Mouse (Mus musculus): Measurements from ENCODE around the gene Fam126b. TPM values are rescaled to one million over a fixed set of nuclear protein-coding genes. Genes with fewer than 3 reads are reported as not detected.
A peak's percentile ranks its signal among the peaks of the same experiment; 100 is the strongest.

Gene Fam126b
- polyA plus RNA-seq, 1 experiment, result 1.2 TPM

- 94% methylated on average over 3 of the region's 3 CpGs for WGBS
These were observed 78.9 kb downstream of the Fam126b start for GRCm38 (mm10) chr1:58507249-58507648.

GRCm38 (mm10) chr1:58504577-58505254 lies 81.4 kb downstream of the Fam126b start, which contains the start of gene Orc2:
Gene Orc2 (minus strand): TSS chr1:58505109.
- under 1% methylated on average over 64 of the region's 64 CpGs for WGBS
- Histone ChIP-seq H3K27ac (ENCODE audit: insufficient read depth, low read depth, low read length) (no peak within 1 kb of the TSS), H3K36me3 (ENCODE audit: control insufficient read depth, insufficient read depth, low read length) (peaks cover 6% of the 10 kb centered on the region), H3K4me3 (ENCODE audit: low read depth, low read length) (peak within 1 kb of the TSS; percentile 82), H3K27me3 (ENCODE audit: control insufficient read depth, insufficient read depth, low read length) (no peaks in the 10 kb centered on the region), H3K4me1 (ENCODE audit: control insufficient read depth, insufficient read depth, insufficient read length, low read length) (no peaks in the 10 kb centered on the region)
- TF ChIP-seq POLR2A (IDR thresholded peaks at IDR 0.05; ENCODE audit: low read depth, low read length) (peak; percentile 76), CTCF (IDR thresholded peaks at IDR 0.05; ENCODE audit: extremely low read depth, insufficient read length, insufficient replicate concordance, low read depth, low read length) (no peak)

More at GRCm38 (mm10) chr1:58507249-58507648, 78.9 kb downstream of the Fam126b start:
- Histone ChIP-seq H3K4me1 (ENCODE audit: control insufficient read depth, insufficient read depth, insufficient read length, low read length) (no peaks in the 10 kb centered on the region), H3K4me3 (ENCODE audit: low read depth, low read length) (no peak overlapping the region), H3K27me3 (ENCODE audit: control insufficient read depth, insufficient read depth, low read length) (no peaks in the 10 kb centered on the region), H3K36me3 (ENCODE audit: control insufficient read depth, insufficient read depth, low read length) (no peaks in the 10 kb centered on the region), H3K27ac (ENCODE audit: insufficient read depth, low read depth, low read length) (no peak overlapping the region)
- TF ChIP-seq POLR2A (IDR thresholded peaks at IDR 0.05; ENCODE audit: low read depth, low read length) (no peak), CTCF (IDR thresholded peaks at IDR 0.05; ENCODE audit: extremely low read depth, insufficient read length, insufficient replicate concordance, low read depth, low read length) (no peak)

DNA sequence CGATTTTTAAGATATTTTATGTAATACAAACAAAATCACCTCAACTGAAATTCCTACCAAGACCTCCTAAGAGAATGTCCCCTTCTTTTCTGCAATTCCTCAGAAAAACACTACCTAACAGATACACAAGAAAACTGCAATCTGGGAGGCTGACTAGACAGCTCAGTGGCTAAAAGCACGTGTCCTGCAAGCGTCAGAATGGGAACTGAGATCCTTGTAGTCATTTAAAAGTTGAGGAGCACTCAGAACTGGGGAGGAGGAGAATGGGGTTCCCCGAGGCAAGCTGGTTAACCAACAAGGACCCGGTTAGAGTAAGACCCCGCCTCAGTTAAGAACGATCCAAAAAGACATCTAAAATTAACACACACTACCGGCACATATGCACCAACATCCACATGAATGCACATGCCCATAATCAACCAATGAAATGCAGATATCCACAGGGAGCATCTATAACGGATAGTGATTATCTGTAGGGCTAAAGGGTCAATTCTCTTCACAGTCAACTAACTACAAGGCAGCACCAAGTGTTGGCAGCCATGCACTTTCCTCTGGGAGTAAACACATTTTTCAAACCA lies 82.2 kb downstream of the Fam126b start:
- peak overlapping the region; percentile 82 for H3K4me3 ChIP-seq (ENCODE audit: low read depth, low read length)
- H3K27me3 ChIP-seq (ENCODE audit: control insufficient read depth, insufficient read depth, low read length), result no peaks in the 10 kb centered on the region
- TF ChIP-seq POLR2A (IDR thresholded peaks at IDR 0.05; ENCODE audit: low read depth, low read length), result no peak
- no peak for TF ChIP-seq CTCF (IDR thresholded peaks at IDR 0.05; ENCODE audit: extremely low read depth, insufficient read length, insufficient replicate concordance, low read depth, low read length)
- WGBS, result 22% methylated on average over 9 of the region's 9 CpGs
- H3K27ac ChIP-seq (ENCODE audit: insufficient read depth, low read depth, low read length), result no peak overlapping the region
- H3K36me3 ChIP-seq (ENCODE audit: control insufficient read depth, insufficient read depth, low read length), result peaks cover 10% of the 10 kb centered on the region
- no peaks in the 10 kb centered on the region for H3K4me1 ChIP-seq (ENCODE audit: control insufficient read depth, insufficient read depth, insufficient read length, low read length)

- no peak overlapping the region for H3K27ac ChIP-seq (ENCODE audit: insufficient read depth, low read depth, low read length)
- H3K4me3 ChIP-seq (ENCODE audit: low read depth, low read length), result no peak overlapping the region
- no peaks in the 10 kb centered on the region for H3K4me1 ChIP-seq (ENCODE audit: control insufficient read depth, insufficient read depth, insufficient read length, low read length)
- TF ChIP-seq CTCF (IDR thresholded peaks at IDR 0.05; ENCODE audit: extremely low read depth, insufficient read length, insufficient replicate concordance, low read depth, low read length) (no peak), POLR2A (IDR thresholded peaks at IDR 0.05; ENCODE audit: low read depth, low read length) (no peak)
- peaks cover 10% of the 10 kb centered on the region for H3K36me3 ChIP-seq (ENCODE audit: control insufficient read depth, insufficient read depth, low read length)
- H3K27me3 ChIP-seq (ENCODE audit: control insufficient read depth, insufficient read depth, low read length), result no peaks in the 10 kb centered on the region
These were observed 83.0 kb downstream of the Fam126b start for GRCm38 (mm10) chr1:58503134-58503533.

GRCm38 (mm10) chr1:58498758-58499157 lies 87.4 kb downstream of the Fam126b start:
- no peak overlapping the region for H3K4me3 ChIP-seq (ENCODE audit: low read depth, low read length)
- no peaks in the 10 kb centered on the region for H3K27me3 ChIP-seq (ENCODE audit: control insufficient read depth, insufficient read depth, low read length)
- WGBS, result 96% methylated on average over 1 of the region's 1 CpGs
- no peaks in the 10 kb centered on the region for H3K4me1 ChIP-seq (ENCODE audit: control insufficient read depth, insufficient read depth, insufficient read length, low read length)
- TF ChIP-seq CTCF (IDR thresholded peaks at IDR 0.05; ENCODE audit: extremely low read depth, insufficient read length, insufficient replicate concordance, low read depth, low read length) (no peak), POLR2A (IDR thresholded peaks at IDR 0.05; ENCODE audit: low read depth, low read length) (no peak)
- H3K27ac ChIP-seq (ENCODE audit: insufficient read depth, low read depth, low read length), result no peak overlapping the region
- H3K36me3 ChIP-seq (ENCODE audit: control insufficient read depth, insufficient read depth, low read length), result peaks cover 26% of the 10 kb centered on the region

DNA sequence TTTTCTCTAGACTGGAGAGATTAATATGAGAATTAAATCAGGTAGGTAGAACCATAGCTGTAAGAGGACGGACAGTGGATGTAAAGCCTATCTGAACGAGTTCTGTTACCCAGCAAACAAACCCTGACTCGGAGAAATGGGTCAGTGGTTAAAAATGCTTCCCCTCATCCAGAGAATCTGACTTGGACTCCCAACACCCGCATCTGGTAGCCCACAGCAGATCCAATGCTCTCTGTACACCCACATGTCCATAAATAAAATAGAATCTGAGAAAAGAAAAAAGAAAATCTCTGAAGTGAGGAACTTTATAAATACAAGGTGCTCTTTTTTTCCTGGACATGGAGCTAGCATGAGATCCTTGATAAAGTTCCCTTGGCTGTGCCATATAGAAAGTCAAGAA lies 88.4 kb downstream of the Fam126b start:
- no peak overlapping the region for H3K4me3 ChIP-seq (ENCODE audit: low read depth, low read length)
- H3K27ac ChIP-seq (ENCODE audit: insufficient read depth, low read depth, low read length), result no peak overlapping the region
- peaks cover 26% of the 10 kb centered on the region for H3K36me3 ChIP-seq (ENCODE audit: control insufficient read depth, insufficient read depth, low read length)
- H3K27me3 ChIP-seq (ENCODE audit: control insufficient read depth, insufficient read depth, low read length), result no peaks in the 10 kb centered on the region
- no peaks in the 10 kb centered on the region for H3K4me1 ChIP-seq (ENCODE audit: control insufficient read depth, insufficient read depth, insufficient read length, low read length)
- TF ChIP-seq POLR2A (IDR thresholded peaks at IDR 0.05; ENCODE audit: low read depth, low read length), result no peak
- TF ChIP-seq CTCF (IDR thresholded peaks at IDR 0.05; ENCODE audit: extremely low read depth, insufficient read length, insufficient replicate concordance, low read depth, low read length), result no peak
- WGBS, result 97% methylated on average over 4 of the region's 4 CpGs

GRCm38 (mm10) chr1:58495603-58496002 lies 90.5 kb downstream of the Fam126b start:
- H3K27ac ChIP-seq (ENCODE audit: insufficient read depth, low read depth, low read length), result no peak overlapping the region
- TF ChIP-seq CTCF (IDR thresholded peaks at IDR 0.05; ENCODE audit: extremely low read depth, insufficient read length, insufficient replicate concordance, low read depth, low read length) (no peak), POLR2A (IDR thresholded peaks at IDR 0.05; ENCODE audit: low read depth, low read length) (no peak)
- peaks cover 34% of the 10 kb centered on the region for H3K36me3 ChIP-seq (ENCODE audit: control insufficient read depth, insufficient read depth, low read length)
- H3K27me3 ChIP-seq (ENCODE audit: control insufficient read depth, insufficient read depth, low read length), result no peaks in the 10 kb centered on the region
- H3K4me3 ChIP-seq (ENCODE audit: low read depth, low read length), result no peak overlapping the region
- no peaks in the 10 kb centered on the region for H3K4me1 ChIP-seq (ENCODE audit: control insufficient read depth, insufficient read depth, insufficient read length, low read length)
- 94% methylated on average over 6 of the region's 6 CpGs for WGBS

All from small intestine, adult 2 months (tissue).